Mouse (Mus musculus): Measurements from ENCODE around the gene Lasp1.

GRCm38 (mm10) chr11:97824168-97824567, 25.4 kb downstream of the Lasp1 start:
- TF ChIP-seq POLR2A (IDR thresholded peaks at IDR 0.05; ENCODE audit: insufficient read depth, low read depth, low read length), result no peak
- TF ChIP-seq CTCF (IDR thresholded peaks at IDR 0.05), result no peak
